Mouse (Mus musculus) G1E (cell line): ENCODE measurements around the gene Fcf1.

ENCODE experiments used
- CTCF ChIP-seq: IDR thresholded peaks from 2 replicates; pipeline ENCODE4 v1.5.1; 2012; ENCODE audit warnings: low read depth, low read length, inconsistent platforms, mixed read lengths
- GATA1 ChIP-seq: IDR thresholded peaks from 2 replicates; pipeline ENCODE4 v1.6.1; 2012; ENCODE audit warnings: borderline replicate concordance, low read length, inconsistent platforms, mixed read lengths
- POLR2AphosphoS5 ChIP-seq: IDR thresholded peaks from 2 replicates; pipeline ENCODE4 v1.6.1; 2012; ENCODE audit warnings: low read depth, low read length, inconsistent platforms; ENCODE audit not compliant: insufficient replicate concordance

DNA sequence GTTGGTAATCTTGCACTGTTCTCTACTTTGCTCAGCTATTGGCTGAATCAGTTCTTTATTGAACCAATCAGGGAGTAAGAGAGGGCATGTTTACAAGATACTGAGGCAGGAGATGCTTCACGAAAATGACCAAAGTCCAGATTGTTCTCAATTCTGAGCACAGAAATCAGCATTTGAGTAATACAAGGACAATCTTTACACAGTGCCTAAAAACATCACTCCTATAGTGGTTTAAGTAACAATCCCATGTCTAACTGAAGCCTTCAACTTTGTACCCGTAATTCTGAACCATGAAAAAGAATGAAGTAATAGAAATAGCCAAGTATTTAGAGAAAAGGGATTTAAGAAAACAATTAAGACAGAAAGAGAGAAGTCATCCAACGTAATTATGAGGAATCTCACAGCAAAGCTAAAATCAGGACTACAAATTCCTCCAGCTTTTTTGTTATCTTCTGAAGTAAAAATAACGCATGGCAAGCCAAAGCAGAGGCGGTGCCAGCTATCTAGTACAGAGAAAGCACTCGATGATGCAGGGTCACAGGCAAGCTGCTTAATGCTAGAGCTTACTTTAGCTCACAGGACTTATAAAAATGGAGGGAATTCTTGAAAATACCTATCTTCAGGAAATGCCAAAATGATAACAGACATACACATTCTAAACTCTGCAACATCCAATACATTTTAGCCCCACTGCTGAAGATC lies 22.0 kb upstream of the Fcf1 start:
- TF ChIP-seq CTCF = no peak
- TF ChIP-seq POLR2AphosphoS5 = no peak
- no peak for TF ChIP-seq GATA1
